Mouse (Mus musculus) embryonic fibroblast, embryonic 13.5 days (primary cell): ENCODE results near the gene Ifnar2. TPM values are rescaled to one million over a fixed set of nuclear protein-coding genes. Genes with fewer than 3 reads are reported as not detected.

ENCODE experiments used
- H3K27ac ChIP-seq: 2 replicates; pipeline ENCODE4 v1.5.1; 2012; ENCODE audit warnings: low read length, control low read depth, inconsistent platforms; ENCODE audit not compliant: insufficient read depth
- H3K4me1 ChIP-seq: 2 replicates; pipeline ENCODE4 v1.6.1; 2011; ENCODE audit warnings: low read length; ENCODE audit not compliant: control insufficient read depth, insufficient read depth
- H3K4me3 ChIP-seq: 2 replicates; pipeline ENCODE4 v1.5.1; 2011; ENCODE audit warnings: mild to moderate bottlenecking, control low read depth, low read length; ENCODE audit not compliant: insufficient read depth
- CTCF ChIP-seq: IDR thresholded peaks from 2 replicates; pipeline ENCODE4 v1.5.1; 2011; ENCODE audit warnings: mild to moderate bottlenecking, control low read depth, low read length, moderate library complexity, borderline replicate concordance; ENCODE audit not compliant: insufficient read depth
- POLR2A ChIP-seq: IDR thresholded peaks from 2 replicates; pipeline ENCODE4 v1.6.1; 2011; ENCODE audit warnings: low read depth, mild to moderate bottlenecking, control low read depth, low read length, moderate library complexity
- polyA plus RNA-seq: library from polyadenylated mRNA; stranded (reverse); fragments of >200 nt; gene quantifications from 2 replicates; pipeline ENCODE4 v1.2.4, GENCODE M21; 2011; ENCODE audit warnings: low read depth; ENCODE audit not compliant: missing spikeins, insufficient read length

Ifnar2 gene
- polyA plus RNA-seq, 1 experiment = 68.1 TPM

DNA sequence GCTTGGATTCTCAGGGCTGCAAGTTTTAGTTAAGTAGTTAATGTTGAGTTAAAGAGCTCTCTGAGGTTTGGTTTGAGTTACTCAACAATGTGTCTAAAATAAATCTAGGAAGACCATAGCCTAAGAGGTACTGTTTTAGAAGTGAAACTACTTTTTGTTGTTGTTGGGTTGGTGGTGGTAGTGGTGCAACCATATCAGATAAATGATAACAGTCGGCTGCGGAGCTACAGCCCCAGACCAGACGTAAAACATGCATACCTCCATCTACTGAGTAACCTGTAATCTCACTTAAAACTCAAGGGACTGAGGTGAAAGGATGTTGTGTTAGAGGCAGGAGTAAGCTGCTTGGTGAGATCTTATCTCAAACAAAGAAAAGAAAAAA lies 1.7 kb downstream of the Ifnar2 start:
- H3K4me3 ChIP-seq = no peak overlapping the region
- no peak overlapping the region for H3K27ac ChIP-seq
- TF ChIP-seq CTCF (no peak), POLR2A (no peak)
- peaks cover 2% of the 10 kb centered on the region for H3K4me1 ChIP-seq

DNA sequence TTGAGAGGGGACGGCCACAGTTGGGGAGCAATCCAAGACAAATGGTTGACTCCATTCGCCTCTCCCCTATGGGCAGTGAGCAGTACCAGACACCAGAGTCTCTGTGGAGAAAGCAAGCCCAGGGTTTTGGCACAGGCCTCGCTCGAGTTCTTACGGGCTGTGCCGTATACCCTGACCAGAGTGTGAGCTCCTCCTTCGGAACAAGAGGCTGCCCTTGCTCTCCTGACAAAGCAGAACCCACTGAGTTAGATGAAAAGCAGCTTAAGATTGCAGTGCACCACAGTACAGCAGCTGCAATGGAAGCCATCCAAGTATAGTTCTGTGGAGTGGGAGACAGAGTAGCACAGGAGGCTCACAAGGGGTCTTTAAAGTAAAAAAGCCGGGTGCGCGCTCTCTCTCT lies 4.1 kb downstream of the Ifnar2 start:
- TF ChIP-seq POLR2A (no peak), CTCF (no peak)
- Histone ChIP-seq H3K27ac (no peak overlapping the region), H3K4me3 (no peak overlapping the region), H3K4me1 (peaks cover 2% of the 10 kb centered on the region)

DNA sequence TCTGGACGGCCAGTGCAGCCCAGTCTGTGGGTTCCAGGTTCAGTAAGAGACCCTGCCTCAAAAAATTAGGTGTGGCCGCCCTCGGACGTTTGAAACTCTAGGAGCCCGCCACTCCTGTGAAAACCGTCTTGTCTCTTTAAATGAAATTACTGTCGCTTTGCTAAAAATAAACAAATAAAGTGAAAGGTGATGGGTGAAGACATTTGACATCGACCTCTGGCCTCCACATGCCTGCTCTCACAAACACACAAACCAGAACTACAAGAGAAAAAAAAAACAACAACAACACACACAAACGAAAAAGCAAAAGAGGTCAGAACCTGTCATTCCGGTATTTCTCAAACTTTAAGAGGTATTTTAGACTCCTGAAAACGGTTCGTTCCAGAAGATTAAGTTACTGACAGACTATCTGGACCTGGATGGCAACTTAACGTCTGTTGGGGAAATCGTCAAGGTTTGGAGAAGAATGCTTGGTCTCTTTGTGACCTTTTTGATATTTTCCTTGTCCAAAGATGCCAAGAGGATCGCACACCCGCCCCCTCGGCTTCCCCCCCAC lies 5.9 kb downstream of the Ifnar2 start:
- Histone ChIP-seq H3K27ac (no peak overlapping the region), H3K4me3 (no peak overlapping the region), H3K4me1 (peaks cover 2% of the 10 kb centered on the region)
- TF ChIP-seq POLR2A (no peak), CTCF (no peak)

DNA sequence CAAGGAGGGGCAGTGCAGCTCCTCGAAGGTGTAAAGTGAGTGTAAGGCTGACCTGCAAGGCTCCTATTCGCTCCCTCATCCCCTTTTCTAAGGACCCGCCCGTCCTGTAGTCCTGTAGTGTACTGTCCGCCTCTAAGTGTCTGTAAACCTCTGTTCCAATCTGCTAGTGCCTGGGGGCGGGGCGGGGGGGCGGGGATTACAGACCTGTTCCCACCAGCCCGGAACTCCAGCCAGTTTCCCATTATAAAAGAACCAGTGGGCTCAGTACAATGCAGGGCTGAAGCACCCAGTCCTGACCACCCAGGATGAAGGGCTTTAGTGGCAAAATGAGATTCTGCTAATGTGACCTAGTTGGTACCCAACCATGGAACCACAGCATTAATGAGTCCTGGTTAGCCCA lies 6.4 kb downstream of the Ifnar2 start:
- no peak for TF ChIP-seq POLR2A
- TF ChIP-seq CTCF = no peak
- Histone ChIP-seq H3K27ac (no peak overlapping the region), H3K4me3 (no peak overlapping the region), H3K4me1 (no peaks in the 10 kb centered on the region; the same call in 1 of the 2 replicates)

DNA sequence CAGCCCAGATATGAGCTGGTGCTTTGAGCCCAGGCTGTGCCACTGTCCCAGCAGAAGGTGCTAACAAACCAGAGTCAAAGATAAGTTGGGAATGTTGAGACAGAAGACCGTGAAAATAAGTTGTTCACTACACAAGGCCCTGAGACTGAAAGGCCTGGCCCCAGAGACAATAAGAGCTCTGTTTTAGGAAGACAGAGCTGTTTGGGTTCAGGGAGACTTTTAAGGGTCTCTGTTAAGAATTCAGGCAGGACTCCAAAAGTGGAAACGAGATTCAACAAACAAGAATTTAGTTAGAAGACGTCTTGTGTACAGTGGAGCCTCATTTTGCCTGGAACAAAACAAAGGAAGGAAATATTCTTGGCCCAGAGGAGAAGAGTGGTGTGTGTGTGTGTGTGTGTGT lies 6.8 kb downstream of the Ifnar2 start:
- TF ChIP-seq POLR2A (no peak), CTCF (no peak)
- no peak overlapping the region for H3K27ac ChIP-seq
- H3K4me1 ChIP-seq = no peaks in the 10 kb centered on the region; the same call in 1 of the 2 replicates

DNA sequence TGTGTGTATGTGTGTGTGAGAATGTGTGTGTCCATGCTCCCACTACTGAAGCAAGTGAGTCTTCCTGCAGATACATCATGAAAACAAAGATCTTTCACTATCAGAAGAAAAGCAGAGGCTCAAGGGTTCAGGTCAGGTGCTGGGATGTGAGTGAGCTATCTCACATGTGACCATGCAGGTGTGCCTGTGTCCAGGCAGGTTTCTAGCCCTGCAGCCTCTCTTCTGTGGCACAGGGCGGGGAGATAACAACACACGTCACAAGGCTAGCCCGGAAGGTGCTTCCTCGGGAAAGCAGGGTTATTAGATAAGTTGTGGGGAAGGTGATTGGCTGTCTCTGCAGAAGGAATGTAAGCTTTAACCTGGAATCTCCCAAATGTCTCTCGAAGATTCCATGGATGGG lies 7.6 kb downstream of the Ifnar2 start:
- Histone ChIP-seq H3K4me1 (no peaks in the 10 kb centered on the region; the same call in 1 of the 2 replicates), H3K4me3 (no peak overlapping the region), H3K27ac (no peak overlapping the region)
- TF ChIP-seq POLR2A (no peak), CTCF (no peak)

More for the DNA sequence above, 6.8 kb downstream of the Ifnar2 start:
- no peak overlapping the region for H3K4me3 ChIP-seq

DNA sequence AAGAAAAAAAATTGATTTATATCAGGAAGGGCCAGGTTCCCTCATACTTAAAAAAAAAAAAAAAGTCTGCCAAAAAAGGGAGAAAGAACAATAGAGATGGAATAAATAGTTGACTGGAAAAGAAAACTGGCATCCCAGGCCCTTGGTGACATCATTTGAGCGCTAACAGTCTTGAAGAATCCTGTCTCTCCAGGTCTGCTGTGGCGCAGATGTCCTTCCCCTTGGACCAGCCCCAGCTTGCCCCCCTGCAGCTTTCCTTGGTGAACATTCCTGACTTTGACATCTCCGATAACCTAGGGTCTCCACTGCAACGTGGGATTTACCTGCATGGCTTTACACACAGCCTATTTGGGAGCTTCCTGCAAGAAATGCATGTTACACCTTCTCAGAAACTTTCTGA lies 9.0 kb downstream of the Ifnar2 start:
- no peak for TF ChIP-seq CTCF
- no peak for TF ChIP-seq POLR2A
- Histone ChIP-seq H3K27ac (no peak overlapping the region), H3K4me3 (no peak overlapping the region), H3K4me1 (no peaks in the 10 kb centered on the region; the same call in 1 of the 2 replicates)

DNA sequence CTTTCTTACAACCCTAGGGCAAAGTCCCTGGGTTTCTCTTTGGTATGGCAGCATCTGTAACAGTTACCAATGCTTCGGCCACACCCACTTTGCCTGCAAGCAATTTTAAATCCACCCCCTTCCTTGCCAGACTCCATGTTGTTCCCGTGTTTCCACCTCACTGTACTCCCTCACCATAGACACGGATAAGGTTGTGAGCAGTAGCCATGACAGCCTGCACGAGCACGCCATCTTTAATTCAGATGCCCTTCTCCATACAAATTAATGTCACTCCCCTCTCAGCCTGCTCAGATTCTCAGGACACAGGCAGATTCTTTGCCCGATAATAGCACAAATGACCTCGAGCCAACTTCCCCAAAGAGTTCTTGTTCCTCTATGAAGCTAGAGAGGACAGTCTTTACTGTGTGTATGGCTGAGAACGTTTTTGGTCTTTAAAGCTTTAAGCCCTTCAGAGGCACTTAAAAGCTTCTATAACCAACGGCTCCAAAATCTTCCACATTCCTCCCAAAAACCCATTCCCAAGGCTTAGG lies 9.7 kb downstream of the Ifnar2 start:
- Histone ChIP-seq H3K4me1 (no peaks in the 10 kb centered on the region; the same call in 1 of the 2 replicates), H3K4me3 (no peak overlapping the region), H3K27ac (no peak overlapping the region)
- no peak for TF ChIP-seq CTCF
- TF ChIP-seq POLR2A = no peak

DNA sequence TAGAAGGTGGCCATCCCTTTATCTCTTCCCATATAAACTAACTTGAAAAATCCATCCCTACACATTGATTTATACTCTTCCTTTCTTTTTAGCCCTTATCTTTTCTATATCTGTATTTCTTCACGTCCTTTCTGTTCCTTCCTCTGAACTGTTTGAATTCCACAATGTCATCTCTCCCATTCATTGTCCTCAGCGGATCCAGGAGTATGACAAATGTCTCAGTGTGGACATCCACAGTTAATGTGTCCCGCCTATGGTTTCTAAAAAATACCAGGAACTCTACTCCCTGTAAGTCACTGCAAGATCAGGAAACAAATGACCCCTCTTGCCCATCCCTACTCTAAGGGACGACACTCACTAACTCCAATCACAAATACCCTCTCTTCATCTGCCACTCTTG lies 11.6 kb downstream of the Ifnar2 start:
- Histone ChIP-seq H3K27ac (no peak overlapping the region), H3K4me3 (no peak overlapping the region), H3K4me1 (no peaks in the 10 kb centered on the region; the same call in 1 of the 2 replicates)
- TF ChIP-seq CTCF (no peak), POLR2A (no peak)

DNA sequence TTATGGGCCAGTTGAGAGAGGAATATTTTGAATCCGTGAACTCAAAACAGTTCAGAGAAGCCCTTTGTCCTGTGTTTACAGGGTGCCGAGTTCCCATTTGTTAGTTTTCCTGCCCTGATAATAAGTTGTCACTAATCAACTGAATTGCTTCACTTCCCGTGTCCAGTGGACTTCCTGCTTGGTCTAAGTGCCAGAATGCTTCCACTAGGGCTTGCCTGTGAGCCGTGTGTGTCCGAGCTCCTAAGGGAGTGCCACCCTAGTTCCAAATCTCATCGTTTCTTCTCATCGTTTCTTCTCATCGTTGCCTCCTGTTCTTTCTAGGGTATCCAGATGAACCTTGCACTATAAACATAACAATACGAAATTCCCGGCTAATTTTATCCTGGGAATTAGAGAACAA lies 13.0 kb downstream of the Ifnar2 start:
- Histone ChIP-seq H3K4me1 (no peaks in the 10 kb centered on the region), H3K4me3 (no peak overlapping the region), H3K27ac (no peak overlapping the region)
- TF ChIP-seq CTCF (no peak), POLR2A (no peak)
